Mouse (Mus musculus) cerebellum, adult 9-11 months (tissue): Measurements from ENCODE around the gene Pdgfd.
A peak's percentile ranks its signal among the peaks of the same experiment; 100 is the strongest.

Source experiments
- DNase-seq: peaks from one replicate; pipeline ENCODE4 v3.0.0; 2022

Gene Pdgfd

DNA sequence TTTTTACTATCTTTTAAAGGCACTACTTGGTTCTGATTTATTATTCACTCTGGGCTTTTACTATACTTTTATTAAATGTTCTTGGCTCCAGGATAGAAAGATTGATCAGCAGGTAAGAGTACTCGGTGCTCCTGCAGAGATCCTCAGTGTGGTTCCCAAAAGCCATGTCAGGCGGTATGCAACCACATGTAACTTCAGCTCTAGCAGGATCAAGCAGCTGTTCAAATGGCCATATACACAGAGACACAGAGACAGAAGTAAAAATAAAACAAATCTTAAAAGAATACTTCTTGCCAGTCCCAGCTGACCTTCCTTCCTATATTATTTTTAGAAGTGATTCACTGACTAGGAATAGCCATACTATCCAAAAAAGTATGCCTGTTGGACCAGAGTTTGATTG is 157.0 kb downstream of the Pdgfd start:
- no peak for DNase-seq

DNA sequence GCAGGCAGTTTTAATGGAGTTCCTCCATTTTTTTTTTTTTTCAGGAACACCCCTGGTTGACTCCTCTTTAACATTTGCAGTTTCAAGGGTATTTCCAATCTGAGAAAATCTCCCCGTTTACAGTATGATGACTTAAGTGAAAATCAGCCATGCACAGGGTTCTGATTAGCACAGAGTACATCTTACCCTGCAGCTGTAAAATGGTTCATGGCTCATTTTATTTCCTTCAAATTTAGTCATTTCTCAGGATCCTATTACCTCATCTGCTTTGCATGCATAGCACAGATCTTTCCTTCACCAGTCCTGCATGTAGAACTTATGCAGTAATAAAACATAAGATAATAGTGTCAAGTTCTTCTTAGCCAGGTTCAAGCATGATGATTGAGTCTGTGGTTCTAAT is 165.1 kb downstream of the Pdgfd start:
- no peak for DNase-seq

DNA sequence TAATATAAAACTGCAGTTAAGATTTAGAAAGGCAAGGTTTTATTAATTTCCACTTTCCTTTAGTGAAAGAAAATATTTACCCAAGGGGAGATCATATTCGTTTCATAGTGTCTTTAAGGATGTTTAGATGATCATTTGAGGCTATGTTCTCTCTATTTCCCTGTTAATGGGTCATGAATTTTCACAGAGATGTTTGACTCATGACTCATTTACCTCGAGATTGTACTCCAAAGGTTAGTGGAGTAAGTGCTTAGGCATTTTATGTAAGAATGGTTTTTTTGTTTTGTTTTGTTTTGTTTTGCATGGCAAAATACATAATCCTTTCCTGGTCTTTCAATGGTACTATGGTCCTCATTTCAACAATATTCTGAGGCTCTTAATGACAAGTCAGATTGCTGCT is 167.9 kb downstream of the Pdgfd start:
- no peak for DNase-seq

DNA sequence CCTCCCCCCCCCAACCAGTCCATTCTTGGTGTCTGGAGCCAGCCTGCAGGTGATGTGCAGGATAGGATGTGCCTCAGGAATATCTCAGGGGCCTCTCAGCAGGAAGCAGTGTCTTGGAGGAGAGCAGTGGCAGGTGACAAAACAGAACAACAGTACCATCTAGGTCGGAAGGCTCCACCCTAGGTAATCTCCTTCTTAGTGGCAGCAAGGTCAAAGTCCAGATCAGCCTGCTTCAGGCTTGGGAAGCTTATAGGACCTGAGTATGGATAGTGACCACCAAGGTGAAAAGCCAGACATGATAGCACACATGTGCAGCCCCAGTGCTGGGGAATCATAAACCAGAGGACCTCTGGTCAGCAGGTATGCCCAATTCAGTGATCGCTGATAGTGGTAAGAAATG is 169.5 kb downstream of the Pdgfd start:
- DNase-seq = no peak

DNA sequence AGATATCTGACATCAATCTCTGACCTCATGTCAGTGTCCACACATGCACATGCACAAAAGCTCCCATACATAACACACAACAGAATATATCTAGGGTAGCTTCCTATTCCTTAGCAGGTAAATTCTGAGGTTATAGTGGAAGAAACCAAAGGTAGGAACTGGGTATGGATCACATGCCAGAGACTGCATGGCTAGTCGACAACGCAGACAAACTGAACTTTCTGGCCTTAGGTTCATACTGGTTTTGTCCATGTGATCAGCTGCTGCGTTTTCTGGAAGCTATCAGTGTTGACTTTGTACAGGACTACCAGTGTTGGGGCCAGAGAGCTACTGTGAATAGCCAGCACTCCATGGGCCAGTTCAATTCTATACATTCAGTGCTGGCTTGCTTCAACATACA is 170.0 kb downstream of the Pdgfd start:
- DNase-seq = no peak

DNA sequence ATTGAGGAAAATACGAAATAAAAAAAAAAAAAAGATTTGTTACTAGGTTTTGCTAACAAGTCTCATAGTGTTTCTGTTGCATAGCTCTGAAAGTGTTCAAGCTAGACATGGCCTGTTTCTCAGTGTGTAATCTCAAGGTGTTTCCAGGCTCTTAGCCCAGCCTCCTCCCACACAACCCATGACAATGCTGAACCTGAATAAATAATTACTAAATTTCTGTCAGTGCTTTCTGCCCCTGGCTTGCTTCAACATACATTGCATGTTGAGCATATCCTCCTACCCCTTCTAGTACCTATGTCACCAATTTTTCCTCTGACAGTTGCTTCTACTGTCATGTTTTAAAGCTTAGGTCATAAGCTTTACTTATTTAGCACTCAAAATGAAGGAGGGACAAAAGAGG is 171.0 kb downstream of the Pdgfd start:
- DNase-seq = no peak

DNA sequence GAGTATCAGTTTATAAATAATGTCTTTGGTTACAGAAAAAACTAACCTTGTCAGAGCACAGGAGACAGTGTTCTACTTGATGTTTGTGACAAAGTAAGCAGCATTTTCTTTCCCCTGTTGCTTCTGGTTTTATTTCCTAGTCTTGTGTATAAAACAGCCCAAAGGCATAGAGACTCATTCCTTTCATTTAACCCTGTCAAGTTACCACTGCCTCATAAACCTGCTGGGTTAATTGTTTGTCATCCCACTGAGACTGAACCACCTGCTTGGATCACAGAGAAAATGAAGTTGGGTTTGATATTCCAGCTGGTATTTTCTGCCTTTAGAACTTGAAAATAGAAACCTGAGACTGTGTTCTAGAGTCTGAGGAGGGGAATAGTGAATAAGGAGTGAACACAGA is 172.4 kb downstream of the Pdgfd start:
- DNase-seq = no peak

DNA sequence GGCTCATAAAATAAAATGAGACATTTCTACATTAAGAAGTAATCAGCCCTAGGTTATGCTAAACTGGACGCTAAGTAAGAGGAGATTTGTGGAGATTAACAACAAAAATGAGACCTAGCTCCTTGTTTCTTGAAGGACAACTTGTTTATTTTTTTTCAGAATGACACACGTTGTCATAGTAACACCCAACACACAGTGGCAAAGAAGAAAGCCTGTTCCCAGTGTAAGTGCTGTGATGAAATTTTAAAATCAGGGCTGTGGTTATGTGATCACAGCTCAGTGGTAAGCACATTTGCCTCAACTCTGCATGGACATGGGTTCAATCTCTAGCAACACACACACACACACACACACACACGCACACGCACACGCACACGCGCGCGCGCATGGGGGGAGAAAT is 174.5 kb downstream of the Pdgfd start:
- no peak for DNase-seq

DNA sequence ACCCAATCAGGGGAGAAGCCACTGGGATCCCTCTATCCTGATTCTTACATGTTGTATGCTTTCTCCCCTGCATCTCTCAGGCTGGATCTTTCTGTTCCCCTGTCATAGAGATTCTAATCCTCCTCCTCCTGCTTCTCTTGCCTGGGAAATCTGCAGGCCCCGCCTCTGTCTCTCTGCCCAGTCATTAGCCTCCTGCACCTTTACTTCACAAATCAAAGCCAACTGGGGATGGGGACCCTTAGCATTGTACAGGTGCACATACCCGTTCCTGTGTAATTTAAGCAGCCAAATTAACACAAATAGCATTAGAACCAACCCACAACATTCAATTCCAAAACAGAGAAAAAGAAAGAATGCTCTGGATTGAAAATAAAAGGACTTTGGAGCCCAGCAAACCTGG is 176.1 kb downstream of the Pdgfd start:
- DNase-seq = no peak

DNA sequence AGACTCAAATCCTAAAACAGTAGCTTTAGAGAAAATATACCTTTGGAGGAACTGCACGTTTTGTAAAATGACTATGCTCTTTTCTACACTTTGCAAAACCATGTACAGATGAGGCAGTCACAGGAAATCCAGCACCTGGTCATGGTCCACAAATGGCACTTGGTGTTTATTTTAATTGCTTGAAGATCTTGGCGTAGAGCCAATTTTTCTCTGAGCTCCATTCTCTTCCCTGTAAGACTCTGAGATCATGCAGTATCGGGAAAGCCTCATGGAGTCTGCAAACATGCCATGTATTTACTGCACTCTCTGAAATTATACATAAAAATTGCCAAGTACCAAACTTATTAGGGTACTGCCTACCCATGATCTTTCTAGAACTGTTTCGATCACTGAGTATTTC is 176.5 kb downstream of the Pdgfd start:
- DNase-seq = peak; percentile 3

DNA sequence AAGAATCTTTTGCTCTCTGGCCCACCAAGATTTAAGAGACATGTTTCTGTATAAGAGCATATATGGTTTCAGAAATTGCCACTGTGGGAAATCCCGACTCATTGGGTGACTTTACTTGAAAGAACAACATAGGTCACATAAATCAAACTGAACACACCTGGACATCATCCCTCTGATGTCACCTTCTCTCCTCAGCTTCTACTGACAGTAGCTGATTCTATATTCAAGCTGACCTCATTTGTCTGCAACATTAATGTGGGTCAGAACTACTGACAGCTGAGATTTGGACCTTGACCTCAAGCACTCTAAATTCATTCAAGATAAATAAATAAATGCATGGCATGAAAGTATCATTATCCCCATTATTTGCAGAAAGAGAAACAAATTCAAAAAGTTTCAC is 177.0 kb downstream of the Pdgfd start:
- DNase-seq = no peak

DNA sequence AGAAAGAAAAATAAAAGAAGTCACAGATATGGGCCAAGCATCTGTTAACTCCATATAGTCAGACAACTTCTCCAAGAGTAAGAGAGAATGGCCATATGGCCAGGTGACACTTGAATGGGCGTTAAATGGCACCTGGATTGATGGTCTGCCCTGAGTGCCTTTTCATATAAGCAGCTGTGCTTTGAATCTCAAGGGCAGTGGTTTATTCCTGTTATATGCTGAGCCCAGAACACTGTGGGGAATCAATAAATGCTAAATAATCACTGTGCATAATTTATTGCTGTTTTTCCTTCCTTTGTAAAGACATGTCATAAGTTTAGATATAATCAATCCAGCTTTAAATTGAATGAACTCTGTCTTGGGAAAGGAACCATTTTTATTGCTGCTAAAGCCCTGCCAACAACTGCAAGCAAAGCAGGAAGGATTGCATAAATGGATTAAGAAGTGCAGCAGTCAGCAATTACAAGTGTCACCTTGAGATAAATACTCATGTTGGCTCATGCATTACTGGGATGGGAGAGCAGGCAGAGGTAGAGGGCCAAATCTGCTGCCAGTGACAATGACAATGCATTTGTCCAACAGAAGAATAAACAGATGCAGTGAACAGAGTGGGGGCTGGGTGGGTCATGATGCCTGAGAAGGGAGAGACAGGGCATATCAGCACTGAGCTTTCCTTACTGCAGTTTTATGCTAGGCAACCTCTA is 185.0 kb downstream of the Pdgfd start:
- DNase-seq = no peak

DNA sequence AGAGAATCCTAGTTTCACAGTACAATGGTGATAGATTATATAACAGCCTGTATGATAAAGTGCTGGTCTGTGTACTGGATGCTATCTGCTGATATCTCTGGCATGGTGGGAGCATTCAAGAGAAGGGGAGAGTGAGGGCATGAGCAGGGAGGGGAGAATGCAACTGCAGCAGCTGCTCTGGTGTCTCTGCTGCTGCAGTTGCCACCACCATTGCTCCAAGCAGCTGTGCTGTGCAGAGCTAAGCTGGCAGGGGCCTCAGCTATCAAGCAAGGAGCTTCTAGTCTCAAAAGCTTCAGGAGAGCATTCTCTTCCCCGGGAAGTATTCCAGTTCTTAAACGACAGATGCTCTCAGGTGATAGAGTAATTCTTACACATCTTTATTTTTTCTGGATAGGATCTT is 192.4 kb downstream of the Pdgfd start:
- no peak for DNase-seq

DNA sequence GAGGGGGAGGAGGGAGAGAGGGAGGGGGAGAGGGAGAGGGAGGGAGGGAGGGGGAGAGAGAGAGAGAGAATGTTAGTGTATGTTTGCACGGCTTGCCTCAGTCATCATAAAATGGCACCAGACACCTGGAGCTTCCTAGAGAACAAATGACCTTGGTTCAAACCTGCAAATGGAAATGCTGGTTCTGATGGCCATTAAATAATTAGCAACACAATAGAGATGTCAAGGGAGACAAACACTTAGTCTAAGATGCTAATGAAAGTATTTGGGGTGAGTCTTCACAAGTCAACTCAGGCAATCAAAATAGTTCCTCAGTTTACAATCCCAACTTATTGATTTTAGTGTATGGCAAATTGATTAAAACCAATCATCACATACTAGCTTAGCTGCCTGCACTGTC is 198.2 kb downstream of the Pdgfd start:
- no peak for DNase-seq

DNA sequence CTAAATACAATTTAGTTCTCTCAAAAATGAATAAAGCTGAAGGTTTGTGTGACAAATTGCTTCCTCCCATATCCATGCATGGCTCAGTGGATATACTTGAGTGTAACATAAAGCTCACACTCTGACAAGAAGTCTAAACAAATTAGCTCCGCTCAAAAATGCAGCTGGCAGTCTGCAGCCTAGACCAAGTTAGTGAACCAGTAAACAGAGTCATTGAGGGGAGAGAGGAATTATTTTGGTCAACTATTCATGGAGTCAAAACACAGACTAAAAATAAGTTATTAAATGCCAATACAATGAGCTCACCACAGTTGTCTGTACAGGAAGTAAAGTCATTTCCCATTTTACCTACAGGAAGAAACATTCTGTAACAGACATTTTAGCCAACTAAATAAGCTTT is 233.4 kb downstream of the Pdgfd start:
- DNase-seq = no peak

DNA sequence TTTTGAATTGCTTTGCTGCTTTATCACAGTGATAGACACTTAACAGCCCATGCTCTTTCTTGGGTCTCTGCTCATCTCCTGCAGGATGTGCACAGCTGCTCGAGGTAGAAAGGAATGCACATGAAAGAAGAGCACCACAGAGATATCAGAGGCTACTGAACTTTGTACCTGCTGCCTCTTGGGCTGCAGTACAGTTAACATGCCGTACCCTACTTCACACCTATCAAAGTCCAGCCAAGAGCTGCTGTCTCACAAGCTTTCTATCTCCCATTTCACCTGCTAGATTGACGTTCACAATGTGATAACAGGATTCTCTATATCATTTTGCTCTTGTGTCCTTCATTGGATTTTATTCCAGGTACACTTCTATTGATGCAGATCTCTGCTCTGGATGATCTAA is 238.2 kb downstream of the Pdgfd start:
- DNase-seq = no peak

DNA sequence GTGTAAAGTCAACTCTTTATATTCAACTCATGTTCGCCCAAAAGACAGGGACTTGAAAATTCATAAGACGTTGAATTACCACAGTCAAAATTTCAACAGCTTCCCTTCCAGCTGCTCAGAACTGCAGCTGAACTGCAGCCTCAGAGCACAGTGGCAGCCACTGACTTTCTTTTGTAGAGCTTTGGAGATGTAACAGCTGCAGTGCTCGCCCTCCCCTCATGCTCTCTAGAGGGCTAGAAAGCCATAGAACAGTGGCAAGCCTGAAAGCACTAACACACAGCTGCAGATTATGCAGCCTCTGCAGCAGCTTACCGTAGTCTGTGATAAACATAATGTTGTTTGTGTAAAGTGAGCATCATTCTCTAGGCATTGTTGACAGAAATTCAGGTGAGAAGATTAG is 239.6 kb downstream of the Pdgfd start:
- DNase-seq = no peak

DNA sequence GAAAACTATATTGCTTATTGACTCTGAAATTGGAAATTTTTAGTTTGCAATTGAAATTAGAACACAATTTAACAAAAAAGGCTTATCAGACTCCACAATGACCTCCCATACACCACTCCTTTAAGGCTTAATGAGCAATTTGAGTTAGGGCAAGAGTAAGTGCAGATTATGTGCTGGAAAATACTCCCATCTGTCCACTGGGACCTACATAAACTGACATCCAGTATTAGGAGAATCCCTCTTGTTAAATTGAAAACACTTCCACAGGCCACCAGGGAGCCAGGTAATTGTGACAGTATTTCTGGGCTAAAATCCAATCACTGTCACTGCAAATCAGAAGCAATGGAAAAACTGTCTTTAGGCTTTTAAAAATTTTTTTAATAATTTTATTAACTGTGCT is 256.2 kb downstream of the Pdgfd start:
- DNase-seq = no peak
